Mouse (Mus musculus): ENCODE results near the gene Lrp1.

The Lrp1 gene

GRCm38 (mm10) chr10:127652906-127653638, 32.1 kb upstream of the Lrp1 start:
- DNase-seq (ENCODE audit: low read depth): no peak

- DNase-seq (ENCODE audit: low read depth): no peak
Measured at GRCm38 (mm10) chr10:127645791-127646190, 24.8 kb upstream of the Lrp1 start.

- DNase-seq (ENCODE audit: low read depth): peak; percentile 75
Measured at GRCm38 (mm10) chr10:127643553-127644238, 22.7 kb upstream of the Lrp1 start.

GRCm38 (mm10) chr10:127642772-127643552, 22.0 kb upstream of the Lrp1 start, which contains the start of gene Stat6:
Stat6 (plus strand) TSS chr10:127642986.
- peak; percentile 76 for DNase-seq (ENCODE audit: low read depth)

GRCm38 (mm10) chr10:127641861-127642771, 21.2 kb upstream of the Lrp1 start:
- DNase-seq (ENCODE audit: low read depth): no peak

GRCm38 (mm10) chr10:127640421-127640820, 19.5 kb upstream of the Lrp1 start:
- no peak for DNase-seq (ENCODE audit: low read depth)

GRCm38 (mm10) chr10:127632668-127633271, 11.8 kb upstream of the Lrp1 start:
- DNase-seq (ENCODE audit: low read depth): no peak

GRCm38 (mm10) chr10:127631261-127632214, 10.6 kb upstream of the Lrp1 start:
- DNase-seq (ENCODE audit: low read depth): no peak

GRCm38 (mm10) chr10:127626433-127626832, 5.5 kb upstream of the Lrp1 start:
- DNase-seq (ENCODE audit: low read depth): no peak

- DNase-seq (ENCODE audit: low read depth): no peak
Measured at GRCm38 (mm10) chr10:127623439-127624216, 2.7 kb upstream of the Lrp1 start.

GRCm38 (mm10) chr10:127622661-127623060, 1.7 kb upstream of the Lrp1 start:
- no peak for DNase-seq (ENCODE audit: low read depth)

- no peak for DNase-seq (ENCODE audit: low read depth)
Measured at GRCm38 (mm10) chr10:127622057-127622392, 1.1 kb upstream of the Lrp1 start.

- peak; percentile 49 for DNase-seq (ENCODE audit: low read depth)
Measured at GRCm38 (mm10) chr10:127621191-127622056, 476 bp upstream of the Lrp1 start.

GRCm38 (mm10) chr10:127619941-127620405, 975 bp downstream of the Lrp1 start:
- DNase-seq (ENCODE audit: low read depth): no peak

GRCm38 (mm10) chr10:127619119-127619721, 1.7 kb downstream of the Lrp1 start:
- no peak for DNase-seq (ENCODE audit: low read depth)

- no peak for DNase-seq (ENCODE audit: low read depth)
Measured at GRCm38 (mm10) chr10:127618173-127618572, 2.8 kb downstream of the Lrp1 start.

- DNase-seq (ENCODE audit: low read depth): no peak
Measured at GRCm38 (mm10) chr10:127617294-127617693, 3.7 kb downstream of the Lrp1 start.

- no peak for DNase-seq (ENCODE audit: low read depth)
Measured at GRCm38 (mm10) chr10:127616261-127616679, 4.7 kb downstream of the Lrp1 start.
